Mouse (Mus musculus): Measurements from ENCODE around the gene Nell2. TPM values are rescaled to one million over a fixed set of nuclear protein-coding genes. Genes with fewer than 3 reads are reported as not detected.

Gene Nell2
- polyA plus RNA-seq, 1 experiment = 0.19 TPM

DNA sequence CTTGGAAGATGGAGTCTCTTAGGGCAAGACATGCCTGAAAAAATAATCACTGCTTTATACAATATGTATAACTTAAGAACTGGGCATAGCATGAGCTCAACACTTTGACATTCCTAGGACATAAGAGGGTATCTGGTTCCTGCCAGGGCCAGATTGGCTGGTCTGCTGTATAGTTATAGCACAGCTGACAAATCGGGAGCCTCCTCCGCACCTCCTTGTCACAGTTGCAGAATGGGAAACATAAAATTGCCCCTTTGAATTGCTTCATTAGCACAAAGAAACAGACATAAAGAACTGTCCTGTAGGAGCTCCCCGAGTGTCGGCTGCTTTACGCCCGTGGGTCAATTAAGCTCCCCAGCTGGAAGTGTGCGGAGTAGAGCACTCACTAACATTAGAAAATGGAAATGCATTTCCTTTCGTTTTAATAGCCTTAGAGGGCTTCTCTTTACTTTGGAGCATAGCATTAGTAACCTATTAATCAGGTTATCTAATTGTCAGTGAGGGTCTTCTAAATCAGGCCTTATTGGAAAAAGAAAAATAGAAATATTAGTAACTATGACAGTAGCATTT is 473.2 kb downstream of the Nell2 start:
- no peak overlapping the region for H3K27ac ChIP-seq (ENCODE audit: insufficient read depth, low read length)
- DNase-seq (ENCODE audit: low read depth in 1 of 2, low spot score in 2 of 2) = no peak
- no peaks in the 10 kb centered on the region for H3K4me1 ChIP-seq (ENCODE audit: control insufficient read depth, insufficient read depth, insufficient read length)
- 87% methylated on average over 8 of the region's 8 CpGs for WGBS
- no peaks in the 10 kb centered on the region for H3K36me3 ChIP-seq (ENCODE audit: control insufficient read depth, insufficient read depth, low read length)
- H3K4me3 ChIP-seq (ENCODE audit: extremely low read depth, insufficient read depth, insufficient read length) = no peak overlapping the region
- TF ChIP-seq CTCF (IDR thresholded peaks at IDR 0.05; ENCODE audit: extremely low read depth, insufficient read depth, insufficient read length, insufficient replicate concordance) = no peak
- TF ChIP-seq POLR2A (IDR thresholded peaks at IDR 0.05; ENCODE audit: low read depth, low read length) = no peak
- no peaks in the 10 kb centered on the region for H3K27me3 ChIP-seq (ENCODE audit: control insufficient read depth, insufficient read depth, low read length)

DNA sequence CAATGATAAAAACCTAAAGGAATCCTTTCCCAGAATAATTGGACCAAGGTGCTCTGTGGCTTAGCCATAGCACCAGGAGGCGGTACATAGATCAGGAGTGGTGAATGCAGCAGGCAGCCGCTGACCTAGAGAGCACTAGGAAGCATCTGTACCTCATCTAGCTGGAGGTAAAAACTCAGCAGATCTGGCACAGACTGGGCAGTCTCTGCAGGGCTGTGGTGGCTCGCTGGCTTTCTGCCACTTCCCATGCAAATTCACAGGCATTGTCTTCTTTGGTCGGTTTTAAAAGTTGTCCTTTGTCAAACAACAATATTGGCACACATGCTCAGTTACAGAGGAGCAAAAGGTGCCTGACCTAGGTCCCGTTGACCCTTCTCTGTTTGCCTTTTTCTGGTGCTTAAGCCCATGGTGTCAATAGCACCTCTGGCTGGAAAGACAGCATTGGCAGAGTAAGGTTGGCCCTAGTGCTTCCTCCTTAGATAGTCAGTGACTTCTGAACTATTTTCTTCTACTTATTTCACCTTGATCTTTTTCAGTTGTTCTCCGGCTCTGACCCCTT is 479.1 kb downstream of the Nell2 start:
- Histone ChIP-seq H3K27ac (ENCODE audit: insufficient read depth, low read length) (no peak overlapping the region), H3K4me3 (ENCODE audit: extremely low read depth, insufficient read depth, insufficient read length) (no peak overlapping the region), H3K36me3 (ENCODE audit: control insufficient read depth, insufficient read depth, low read length) (no peaks in the 10 kb centered on the region), H3K27me3 (ENCODE audit: control insufficient read depth, insufficient read depth, low read length) (no peaks in the 10 kb centered on the region), H3K4me1 (ENCODE audit: control insufficient read depth, insufficient read depth, insufficient read length) (no peaks in the 10 kb centered on the region)
- TF ChIP-seq CTCF (IDR thresholded peaks at IDR 0.05; ENCODE audit: extremely low read depth, insufficient read depth, insufficient read length, insufficient replicate concordance) (no peak), POLR2A (IDR thresholded peaks at IDR 0.05; ENCODE audit: low read depth, low read length) (no peak)
- DNase-seq (ENCODE audit: low read depth in 1 of 2, low spot score in 2 of 2) = no peak
- 82% methylated on average over 6 of the region's 6 CpGs for WGBS

DNA sequence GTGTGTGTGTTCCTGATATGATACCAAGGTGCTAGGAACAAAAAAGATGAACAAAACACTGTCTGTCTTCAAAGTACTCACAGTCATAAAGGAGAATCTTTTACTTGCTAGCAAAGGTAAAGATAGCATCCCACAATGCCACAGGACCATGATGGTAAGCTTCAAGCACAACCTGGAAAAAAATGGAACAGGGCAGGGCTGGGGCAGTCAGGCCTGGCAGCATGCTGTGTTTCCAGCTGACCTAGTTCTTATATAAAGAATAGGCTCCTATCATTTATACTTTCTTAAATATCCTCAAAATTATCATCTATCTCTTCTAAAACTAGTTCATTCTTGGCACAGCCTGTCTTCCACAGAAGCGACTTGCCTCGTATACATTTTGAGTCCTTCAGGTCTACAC is 480.9 kb downstream of the Nell2 start:
- Histone ChIP-seq H3K27ac (ENCODE audit: insufficient read depth, low read length) (no peak overlapping the region), H3K4me3 (ENCODE audit: extremely low read depth, insufficient read depth, insufficient read length) (no peak overlapping the region), H3K36me3 (ENCODE audit: control insufficient read depth, insufficient read depth, low read length) (no peaks in the 10 kb centered on the region), H3K4me1 (ENCODE audit: control insufficient read depth, insufficient read depth, insufficient read length) (no peaks in the 10 kb centered on the region), H3K27me3 (ENCODE audit: control insufficient read depth, insufficient read depth, low read length) (no peaks in the 10 kb centered on the region)
- TF ChIP-seq CTCF (IDR thresholded peaks at IDR 0.05; ENCODE audit: extremely low read depth, insufficient read depth, insufficient read length, insufficient replicate concordance) (no peak), POLR2A (IDR thresholded peaks at IDR 0.05; ENCODE audit: low read depth, low read length) (no peak)
- DNase-seq (ENCODE audit: low read depth in 1 of 2, low spot score in 2 of 2) = no peak
- 94% methylated on average over 2 of the region's 2 CpGs for WGBS

DNA sequence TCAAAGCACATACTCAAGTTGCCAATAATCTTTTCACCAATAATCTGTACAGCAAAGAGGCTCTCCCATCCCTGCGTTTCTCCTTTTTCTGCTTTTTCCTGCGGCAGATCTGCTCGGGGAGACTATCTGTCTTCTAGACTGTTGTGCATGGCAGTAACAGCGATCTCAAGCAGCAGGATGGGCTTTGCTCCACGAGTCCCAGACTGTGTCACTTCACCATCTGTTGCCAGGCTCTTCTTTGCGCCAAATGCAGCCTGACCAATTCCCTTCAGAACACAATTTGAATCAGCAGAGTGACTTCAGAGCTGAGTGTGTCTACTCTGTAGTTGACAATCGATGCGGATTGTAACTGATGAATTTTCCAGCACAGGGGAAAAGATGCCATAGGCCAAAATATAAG is 484.3 kb downstream of the Nell2 start:
- WGBS = 88% methylated on average over 8 of the region's 8 CpGs
- no peak overlapping the region for H3K27ac ChIP-seq (ENCODE audit: insufficient read depth, low read length)
- no peaks in the 10 kb centered on the region for H3K4me1 ChIP-seq (ENCODE audit: control insufficient read depth, insufficient read depth, insufficient read length)
- no peaks in the 10 kb centered on the region for H3K36me3 ChIP-seq (ENCODE audit: control insufficient read depth, insufficient read depth, low read length)
- H3K4me3 ChIP-seq (ENCODE audit: extremely low read depth, insufficient read depth, insufficient read length) = no peak overlapping the region
- TF ChIP-seq POLR2A (IDR thresholded peaks at IDR 0.05; ENCODE audit: low read depth, low read length) = no peak
- TF ChIP-seq CTCF (IDR thresholded peaks at IDR 0.05; ENCODE audit: extremely low read depth, insufficient read depth, insufficient read length, insufficient replicate concordance) = no peak
- no peak for DNase-seq (ENCODE audit: low read depth in 1 of 2, low spot score in 2 of 2)
- no peaks in the 10 kb centered on the region for H3K27me3 ChIP-seq (ENCODE audit: control insufficient read depth, insufficient read depth, low read length)

DNA sequence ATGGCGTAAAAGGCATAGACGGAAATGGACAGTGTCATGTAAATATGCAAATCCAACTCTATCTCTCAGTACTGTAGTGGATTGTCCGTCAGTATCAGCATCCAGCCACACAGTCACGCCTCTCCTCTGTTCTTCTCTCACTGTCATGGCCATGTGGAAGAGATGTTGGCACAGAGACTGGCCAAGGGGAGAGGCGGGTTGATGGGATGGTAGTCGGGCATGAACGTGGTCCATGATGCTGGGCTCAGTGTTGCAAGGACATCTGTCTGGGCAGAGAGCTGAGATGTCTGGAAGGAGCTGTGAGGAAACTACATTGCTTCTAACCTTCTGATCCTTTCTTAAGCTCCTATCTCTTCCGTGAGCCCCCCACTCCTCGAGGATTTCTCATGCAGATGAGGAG is 485.9 kb downstream of the Nell2 start:
- no peak for DNase-seq (ENCODE audit: low read depth in 1 of 2, low spot score in 2 of 2)
- 77% methylated on average over 9 of the region's 9 CpGs for WGBS
- Histone ChIP-seq H3K27me3 (ENCODE audit: control insufficient read depth, insufficient read depth, low read length) (no peaks in the 10 kb centered on the region), H3K36me3 (ENCODE audit: control insufficient read depth, insufficient read depth, low read length) (no peaks in the 10 kb centered on the region), H3K27ac (ENCODE audit: insufficient read depth, low read length) (no peak overlapping the region), H3K4me1 (ENCODE audit: control insufficient read depth, insufficient read depth, insufficient read length) (no peaks in the 10 kb centered on the region), H3K4me3 (ENCODE audit: extremely low read depth, insufficient read depth, insufficient read length) (no peak overlapping the region)
- no peak for TF ChIP-seq CTCF (IDR thresholded peaks at IDR 0.05; ENCODE audit: extremely low read depth, insufficient read depth, insufficient read length, insufficient replicate concordance)
- TF ChIP-seq POLR2A (IDR thresholded peaks at IDR 0.05; ENCODE audit: low read depth, low read length) = no peak

DNA sequence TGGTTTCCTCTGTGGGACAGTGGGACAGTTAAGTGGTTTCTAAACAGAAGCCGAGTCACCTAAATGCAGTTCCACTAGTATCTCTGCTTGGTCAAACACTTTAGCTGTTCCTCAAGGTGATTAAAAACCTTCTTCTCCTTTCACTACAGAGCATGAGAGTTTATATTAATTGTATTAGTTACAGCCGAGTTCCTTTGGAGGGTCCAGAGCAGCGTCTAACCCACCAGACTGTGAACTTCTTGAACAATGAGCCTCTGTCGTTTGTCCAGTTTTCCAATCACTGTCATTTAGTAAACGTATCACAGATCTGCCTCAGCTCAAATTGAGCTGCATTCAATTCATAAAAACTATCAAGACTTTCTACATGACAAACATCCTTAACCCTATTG is 498.9 kb downstream of the Nell2 start:
- H3K27me3 ChIP-seq (ENCODE audit: control insufficient read depth, insufficient read depth, low read length) = no peaks in the 10 kb centered on the region
- H3K36me3 ChIP-seq (ENCODE audit: control insufficient read depth, insufficient read depth, low read length) = no peaks in the 10 kb centered on the region
- H3K4me3 ChIP-seq (ENCODE audit: extremely low read depth, insufficient read depth, insufficient read length) = no peak overlapping the region
- H3K4me1 ChIP-seq (ENCODE audit: control insufficient read depth, insufficient read depth, insufficient read length) = no peaks in the 10 kb centered on the region
- H3K27ac ChIP-seq (ENCODE audit: insufficient read depth, low read length) = no peak overlapping the region
- TF ChIP-seq POLR2A (IDR thresholded peaks at IDR 0.05; ENCODE audit: low read depth, low read length) (no peak), CTCF (IDR thresholded peaks at IDR 0.05; ENCODE audit: extremely low read depth, insufficient read depth, insufficient read length, insufficient replicate concordance) (no peak)
- no peak for DNase-seq (ENCODE audit: low read depth in 1 of 2, low spot score in 2 of 2)
- 70% methylated on average over 5 of the region's 5 CpGs for WGBS

DNA sequence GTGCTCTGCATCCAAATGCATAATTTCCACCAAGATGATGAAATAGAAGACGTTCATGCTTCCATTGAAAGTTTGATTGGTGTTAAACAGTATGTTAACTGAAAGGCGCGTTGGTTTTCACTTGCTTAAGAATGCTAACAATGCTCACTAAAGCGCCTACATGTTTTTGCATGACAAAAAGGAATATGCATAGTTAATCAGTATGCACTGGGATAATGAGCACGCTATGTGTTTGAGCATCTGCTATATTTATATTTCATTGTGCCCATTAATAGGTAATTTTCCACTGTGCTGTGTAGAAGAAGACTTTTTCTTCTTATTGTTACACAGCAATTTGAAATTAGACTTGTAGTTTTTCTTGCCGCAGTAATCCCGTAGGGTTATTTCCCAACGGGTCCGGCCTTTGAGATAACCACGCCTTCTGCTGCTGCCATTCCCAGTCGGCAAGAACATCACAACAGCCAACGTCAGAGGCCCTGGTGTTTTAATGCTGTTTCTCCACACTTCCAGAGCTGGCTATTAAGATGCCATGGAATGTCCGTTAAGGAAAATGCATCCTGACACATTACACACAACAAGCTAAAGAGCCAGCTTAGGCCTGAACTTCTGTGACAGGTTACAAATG is 499.4 kb downstream of the Nell2 start:
- TF ChIP-seq CTCF (IDR thresholded peaks at IDR 0.05; ENCODE audit: extremely low read depth, insufficient read depth, insufficient read length, insufficient replicate concordance) = no peak
- TF ChIP-seq POLR2A (IDR thresholded peaks at IDR 0.05; ENCODE audit: low read depth, low read length) = no peak
- Histone ChIP-seq H3K4me1 (ENCODE audit: control insufficient read depth, insufficient read depth, insufficient read length) (no peaks in the 10 kb centered on the region), H3K36me3 (ENCODE audit: control insufficient read depth, insufficient read depth, low read length) (no peaks in the 10 kb centered on the region), H3K27ac (ENCODE audit: insufficient read depth, low read length) (no peak overlapping the region), H3K4me3 (ENCODE audit: extremely low read depth, insufficient read depth, insufficient read length) (no peak overlapping the region), H3K27me3 (ENCODE audit: control insufficient read depth, insufficient read depth, low read length) (no peaks in the 10 kb centered on the region)
- WGBS = 88% methylated on average over 13 of the region's 13 CpGs
- DNase-seq (ENCODE audit: low read depth in 1 of 2, low spot score in 2 of 2) = no peak

Other genes starting within 250 kb of the Nell2 start
- gene Dbx2, start 127.4 kb upstream of the Nell2 start, polyA plus RNA-seq (2012; rRNA removed) = not detected in 2 replicates